Mouse (Mus musculus): ENCODE data around the gene Lmx1b. TPM values are rescaled to one million over a fixed set of nuclear protein-coding genes. Genes with fewer than 3 reads are reported as not detected.

Lmx1b gene
- polyA plus RNA-seq, 1 experiment from 2014 or later = not detected

DNA sequence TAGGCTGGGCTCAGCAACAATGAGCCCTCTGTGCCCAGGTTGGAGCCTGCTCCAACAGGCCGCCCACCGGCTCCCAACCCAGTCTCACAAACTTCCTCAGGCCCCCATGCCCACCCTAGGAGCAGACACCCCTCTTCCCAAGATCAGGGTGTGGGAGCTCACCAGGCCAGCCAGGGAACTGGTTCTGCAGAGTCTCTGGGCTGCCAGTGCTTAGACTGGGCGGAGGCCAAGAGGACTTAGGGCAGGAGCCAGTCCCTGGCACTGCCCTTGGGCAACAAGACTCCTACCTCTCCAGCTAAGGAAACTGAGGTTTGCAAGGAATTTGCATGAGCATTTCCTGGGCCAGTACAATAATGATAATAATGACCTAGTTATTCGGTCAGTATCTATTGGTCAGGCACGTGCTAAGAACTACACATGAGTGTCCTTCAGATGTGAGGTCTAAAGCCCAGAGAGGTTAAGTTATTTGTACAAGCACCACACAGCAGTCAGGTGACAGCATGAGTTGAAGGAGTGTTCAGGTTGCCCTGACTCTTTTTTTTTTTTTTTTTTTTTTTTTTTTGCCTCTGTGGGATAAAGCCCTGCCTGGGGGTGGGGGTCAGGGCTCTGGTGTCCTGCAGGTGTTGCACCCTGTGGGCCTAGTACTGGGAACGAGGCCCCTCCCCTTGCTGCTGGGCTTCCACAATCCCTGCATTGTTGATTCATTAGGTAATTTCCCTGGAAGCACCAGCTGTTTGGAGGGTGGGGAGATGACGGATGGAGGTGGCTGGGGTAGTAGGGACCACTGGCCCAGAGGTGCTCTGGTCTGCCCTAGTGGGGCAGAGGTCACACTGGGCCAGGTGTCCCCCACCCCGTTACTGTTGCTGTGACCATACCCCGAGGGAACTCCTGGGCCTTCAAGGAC, 45.9 kb downstream of the Lmx1b start:
- Histone ChIP-seq H3K36me3 (ENCODE audit: control insufficient read depth, insufficient read depth, low read length) (no peaks in the 10 kb centered on the region), H3K27me3 (ENCODE audit: control insufficient read depth, insufficient read depth, low read length) (no peaks in the 10 kb centered on the region), H3K27ac (replicated peaks) (no peak overlapping the region), H3K4me2 (replicated peaks; ENCODE audit: low read depth) (no peak overlapping the region), H3K4me3 (ENCODE audit: low read depth, low read length) (no peak overlapping the region), H3K4me1 (replicated peaks; ENCODE audit: control insufficient read depth, insufficient read depth) (no peaks in the 10 kb centered on the region; the same call in 1 of the 2 replicates), H3K9me3 (ENCODE audit: control insufficient read depth, low read length) (no peaks in the 10 kb centered on the region), H3K9ac (ENCODE audit: low read length) (no peak overlapping the region)
- ATAC-seq (ENCODE audit: low FRiP score, low TSS enrichment) = 0 out of 2 replicates have a peak, but pooled peaks have one; percentile 15
- peak; percentile 42 for DNase-seq (ENCODE audit: low spot score)
- TF ChIP-seq EP300 (optimal IDR thresholded peaks at IDR 0.05) (no peak), CTCF (IDR thresholded peaks at IDR 0.05; ENCODE audit: low read depth) (no peak)
- whole genome bisulfite sequencing = 47% methylated on average over 9 of the region's 9 CpGs

DNA sequence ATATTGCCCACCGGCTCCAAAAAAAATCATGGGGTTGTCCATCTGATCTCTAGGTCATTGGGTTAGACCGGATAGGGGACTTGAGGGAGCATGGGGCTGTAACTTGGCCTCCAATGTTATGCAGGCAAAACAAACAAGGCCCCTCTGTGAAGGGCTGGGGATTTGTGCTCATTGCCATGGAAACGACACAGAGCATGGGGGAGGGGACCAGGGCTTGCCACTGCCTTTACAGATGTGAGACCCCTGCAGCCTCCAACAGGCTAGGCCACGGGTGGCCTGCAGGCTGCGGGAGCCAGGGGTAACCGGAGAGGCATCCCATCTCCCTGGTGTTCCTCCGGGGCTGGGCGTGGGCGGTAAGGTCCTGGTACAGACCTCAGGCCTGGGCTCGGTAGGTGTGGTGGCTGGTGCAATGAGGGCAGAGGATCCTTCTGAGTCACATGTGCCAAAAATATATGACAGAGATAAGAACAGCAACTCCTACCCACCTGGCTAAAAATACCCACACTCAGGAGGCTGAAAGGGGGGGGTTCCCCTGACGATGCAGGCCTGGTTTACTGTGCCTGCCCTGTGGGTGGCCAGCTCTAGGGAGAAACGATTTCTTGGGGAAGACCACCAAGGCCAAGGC, 47.3 kb downstream of the Lmx1b start:
- ATAC-seq (ENCODE audit: low FRiP score, low TSS enrichment) (no peak), DNase-seq (ENCODE audit: low spot score) (no peak)
- H3K9ac ChIP-seq (ENCODE audit: low read length) = no peak overlapping the region
- H3K4me1 ChIP-seq (replicated peaks; ENCODE audit: control insufficient read depth, insufficient read depth) = no peaks in the 10 kb centered on the region; the same call in 1 of the 2 replicates
- H3K27ac ChIP-seq (replicated peaks) = no peak overlapping the region
- no peak overlapping the region for H3K4me3 ChIP-seq (ENCODE audit: low read depth, low read length)
- H3K36me3 ChIP-seq (ENCODE audit: control insufficient read depth, insufficient read depth, low read length) = no peaks in the 10 kb centered on the region
- no peaks in the 10 kb centered on the region for H3K9me3 ChIP-seq (ENCODE audit: control insufficient read depth, low read length)
- no peaks in the 10 kb centered on the region for H3K27me3 ChIP-seq (ENCODE audit: control insufficient read depth, insufficient read depth, low read length)
- no peak overlapping the region for H3K4me2 ChIP-seq (replicated peaks; ENCODE audit: low read depth)
- 34% methylated on average over 12 of the region's 12 CpGs for WGBS
- TF ChIP-seq EP300 (optimal IDR thresholded peaks at IDR 0.05) (no peak), CTCF (IDR thresholded peaks at IDR 0.05; ENCODE audit: low read depth) (no peak)

DNA sequence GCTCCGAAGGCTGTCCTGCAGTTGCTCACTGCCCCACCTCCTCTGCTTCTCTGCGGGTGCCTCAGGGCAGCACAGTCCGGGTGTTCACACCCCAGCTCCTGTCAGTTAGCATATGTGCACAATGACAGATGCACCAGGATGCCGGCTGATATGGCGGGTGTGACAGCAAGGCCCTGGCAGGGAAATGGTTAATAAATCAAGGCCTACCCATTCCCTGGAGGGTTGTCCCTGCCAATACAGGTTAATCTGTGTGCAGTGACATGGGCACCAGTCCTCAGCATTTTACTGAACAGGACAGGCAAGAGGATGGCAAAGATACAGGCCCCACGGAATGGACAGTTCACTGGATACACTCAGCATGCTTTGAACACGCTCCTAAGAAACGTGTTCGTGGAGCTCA, 51.0 kb downstream of the Lmx1b start:
- Histone ChIP-seq H3K9ac (ENCODE audit: low read length) (no peak overlapping the region), H3K9me3 (ENCODE audit: control insufficient read depth, low read length) (no peaks in the 10 kb centered on the region), H3K4me3 (ENCODE audit: low read depth, low read length) (no peak overlapping the region), H3K4me1 (replicated peaks; ENCODE audit: control insufficient read depth, insufficient read depth) (no peaks in the 10 kb centered on the region; the same call in 1 of the 2 replicates), H3K27ac (replicated peaks) (no peak overlapping the region), H3K27me3 (ENCODE audit: control insufficient read depth, insufficient read depth, low read length) (no peaks in the 10 kb centered on the region; the same call in 1 of the 2 replicates), H3K4me2 (replicated peaks; ENCODE audit: low read depth) (no peak overlapping the region), H3K36me3 (ENCODE audit: control insufficient read depth, insufficient read depth, low read length) (no peaks in the 10 kb centered on the region)
- DNase-seq (ENCODE audit: low spot score) (no peak), ATAC-seq (ENCODE audit: low FRiP score, low TSS enrichment) (no peak)
- TF ChIP-seq CTCF (IDR thresholded peaks at IDR 0.05; ENCODE audit: low read depth) = no peak
- TF ChIP-seq EP300 (optimal IDR thresholded peaks at IDR 0.05) = no peak
- 74% methylated on average over 9 of the region's 9 CpGs for WGBS

DNA sequence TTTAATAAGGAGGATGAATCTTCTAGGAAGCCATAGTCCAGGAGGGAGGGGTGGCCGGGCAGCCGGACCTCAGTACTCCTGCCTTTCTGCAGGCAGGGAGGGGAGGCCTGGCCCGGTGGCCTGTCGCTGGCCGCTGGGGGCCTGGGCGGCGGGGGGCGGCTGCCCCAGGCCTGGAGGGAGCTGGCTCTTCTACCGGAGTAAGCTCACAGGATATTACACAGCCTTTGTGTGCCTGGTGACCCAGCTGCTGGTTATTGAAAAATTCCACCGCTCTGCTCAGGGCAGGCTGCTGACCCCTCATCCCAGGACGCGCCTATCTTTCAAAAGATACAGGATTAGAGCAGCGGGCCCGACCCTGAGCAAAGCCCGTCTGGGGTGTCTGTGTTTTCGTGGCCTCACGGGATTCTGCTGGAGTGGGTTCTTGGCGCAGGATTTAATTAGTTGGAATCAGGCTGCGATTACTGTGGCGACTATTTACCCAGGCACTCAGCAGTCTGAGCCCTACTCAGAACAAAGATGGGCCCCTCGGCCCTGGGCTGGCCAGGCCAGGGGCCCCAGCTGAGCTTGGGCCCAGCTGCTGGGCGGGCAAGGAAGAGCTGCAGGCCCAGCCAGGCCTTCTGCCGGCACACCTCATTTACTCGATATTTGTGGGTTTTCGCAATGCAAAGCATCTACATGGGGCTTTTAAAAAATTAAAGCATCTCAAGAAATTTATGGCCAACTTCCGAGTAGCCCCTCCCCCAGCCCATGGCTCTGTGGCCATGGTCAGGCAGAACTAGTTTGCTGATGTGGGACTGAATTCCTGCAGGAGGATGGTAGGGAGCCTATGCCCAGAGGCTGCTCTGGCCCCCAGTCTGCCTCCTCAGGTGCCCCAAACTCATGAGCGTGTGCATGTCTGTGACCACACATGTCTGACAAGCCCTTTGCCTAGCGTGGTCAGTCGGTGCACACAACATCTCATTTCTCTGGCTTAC, 55.1 kb downstream of the Lmx1b start:
- no peaks in the 10 kb centered on the region for H3K36me3 ChIP-seq (ENCODE audit: control insufficient read depth, insufficient read depth, low read length)
- 0 out of 2 replicates have a peak, but pooled peaks cover 2% of the 10 kb centered on the region for H3K4me1 ChIP-seq (replicated peaks; ENCODE audit: control insufficient read depth, insufficient read depth)
- no peak for TF ChIP-seq EP300 (optimal IDR thresholded peaks at IDR 0.05)
- TF ChIP-seq CTCF (IDR thresholded peaks at IDR 0.05; ENCODE audit: low read depth) = no peak
- no peaks in the 10 kb centered on the region for H3K9me3 ChIP-seq (ENCODE audit: control insufficient read depth, low read length)
- no peak overlapping the region for H3K4me2 ChIP-seq (replicated peaks; ENCODE audit: low read depth)
- H3K27ac ChIP-seq (replicated peaks) = no peak overlapping the region
- ATAC-seq (ENCODE audit: low FRiP score, low TSS enrichment) (no peak), DNase-seq (ENCODE audit: low spot score) (no peak)
- 37% methylated on average over 29 of the region's 29 CpGs for WGBS
- H3K4me3 ChIP-seq (ENCODE audit: low read depth, low read length) = no peak overlapping the region
- no peak overlapping the region for H3K9ac ChIP-seq (ENCODE audit: low read length)
- H3K27me3 ChIP-seq (ENCODE audit: control insufficient read depth, insufficient read depth, low read length) = peaks cover 2% of the 10 kb centered on the region; the same call in 1 of the 2 replicates

GRCm38 (mm10) chr2:33583761-33584160, 56.5 kb downstream of the Lmx1b start:
- no peak for TF ChIP-seq CTCF (IDR thresholded peaks at IDR 0.05; ENCODE audit: low read depth)
- no peak for TF ChIP-seq EP300 (optimal IDR thresholded peaks at IDR 0.05)
- whole genome bisulfite sequencing = 25% methylated on average over 6 of the region's 6 CpGs
- 0 out of 2 replicates have a peak, but pooled peaks cover 2% of the 10 kb centered on the region for H3K4me1 ChIP-seq (replicated peaks; ENCODE audit: control insufficient read depth, insufficient read depth)
- H3K9me3 ChIP-seq (ENCODE audit: control insufficient read depth, low read length) = no peaks in the 10 kb centered on the region
- H3K9ac ChIP-seq (ENCODE audit: low read length) = no peak overlapping the region
- no peak for ATAC-seq (ENCODE audit: low FRiP score, low TSS enrichment)
- no peak overlapping the region for H3K27ac ChIP-seq (replicated peaks)
- H3K4me2 ChIP-seq (replicated peaks; ENCODE audit: low read depth) = no peak overlapping the region
- no peaks in the 10 kb centered on the region for H3K36me3 ChIP-seq (ENCODE audit: control insufficient read depth, insufficient read depth, low read length)
- DNase-seq (ENCODE audit: low spot score) = no peak
- H3K27me3 ChIP-seq (ENCODE audit: control insufficient read depth, insufficient read depth, low read length) = peaks cover 3% of the 10 kb centered on the region; the same call in 1 of the 2 replicates
- no peak overlapping the region for H3K4me3 ChIP-seq (ENCODE audit: low read depth, low read length)

Measured in stomach, postnatal 0 days (tissue).